Mouse (Mus musculus) bone marrow macrophage, adult 2 months (primary cell): ENCODE measurements around the gene Adra2b.

Source experiments
- CTCF ChIP-seq: IDR thresholded peaks from 2 replicates; pipeline ENCODE4 v1.5.1; 2012; ENCODE audit warnings: low read depth, mild to moderate bottlenecking, low read length, moderate library complexity
- POLR2A ChIP-seq: IDR thresholded peaks from 2 replicates; pipeline ENCODE4 v1.6.1; 2012; ENCODE audit warnings: mild to moderate bottlenecking, low read depth, low read length, borderline replicate concordance

- no peak for TF ChIP-seq CTCF
- TF ChIP-seq POLR2A = no peak
These were observed 44.9 kb upstream of the Adra2b start for GRCm38 (mm10) chr2:127318136-127318535.
